Mouse (Mus musculus) heart, adult 18-20 months (tissue): ENCODE measurements around the gene Ramac. TPM values are rescaled to one million over a fixed set of nuclear protein-coding genes. Genes with fewer than 3 reads are reported as not detected.
A peak's percentile ranks its signal among the peaks of the same experiment; 100 is the strongest.

Experiments used
- DNase-seq, 2 experiments: peaks; one replicate each; pipeline ENCODE4 v3.0.0; 2021 to 2022; ENCODE audit warnings: mixed read lengths in 1 of 2
- long read RNA-seq, 2 experiments: library from polyadenylated mRNA; stranded (forward); transcript quantifications; one replicate each; pipeline ENCODE4 v2.0.0; 2021
- total RNA-seq, 2 experiments: library from RNA; stranded (reverse); gene quantifications; 2 replicates each; pipeline ENCODE4 v1.2.3; 2021

Gene Ramac
- 10 to 100 TPM; 22.8 to 26.8 TPM for total RNA-seq
- long read RNA-seq, experiment 1, transcript Ramac-201 (3 exons, 1,452 nt), result major isoform, 29 of 32 reads
- long read RNA-seq, experiment 1, partial matches to known transcripts, result 3 of 32 reads
- long read RNA-seq, experiment 1, other reads (novel, unspliced or antisense), result 0 of 32 reads
- long read RNA-seq, experiment 2, transcript Ramac-201 (3 exons, 1,452 nt), result major isoform, 15 of 20 reads
- long read RNA-seq, experiment 2, partial matches to known transcripts, result 4 of 20 reads
- long read RNA-seq, experiment 2, other reads (novel, unspliced or antisense), result 1 of 20 reads

DNA sequence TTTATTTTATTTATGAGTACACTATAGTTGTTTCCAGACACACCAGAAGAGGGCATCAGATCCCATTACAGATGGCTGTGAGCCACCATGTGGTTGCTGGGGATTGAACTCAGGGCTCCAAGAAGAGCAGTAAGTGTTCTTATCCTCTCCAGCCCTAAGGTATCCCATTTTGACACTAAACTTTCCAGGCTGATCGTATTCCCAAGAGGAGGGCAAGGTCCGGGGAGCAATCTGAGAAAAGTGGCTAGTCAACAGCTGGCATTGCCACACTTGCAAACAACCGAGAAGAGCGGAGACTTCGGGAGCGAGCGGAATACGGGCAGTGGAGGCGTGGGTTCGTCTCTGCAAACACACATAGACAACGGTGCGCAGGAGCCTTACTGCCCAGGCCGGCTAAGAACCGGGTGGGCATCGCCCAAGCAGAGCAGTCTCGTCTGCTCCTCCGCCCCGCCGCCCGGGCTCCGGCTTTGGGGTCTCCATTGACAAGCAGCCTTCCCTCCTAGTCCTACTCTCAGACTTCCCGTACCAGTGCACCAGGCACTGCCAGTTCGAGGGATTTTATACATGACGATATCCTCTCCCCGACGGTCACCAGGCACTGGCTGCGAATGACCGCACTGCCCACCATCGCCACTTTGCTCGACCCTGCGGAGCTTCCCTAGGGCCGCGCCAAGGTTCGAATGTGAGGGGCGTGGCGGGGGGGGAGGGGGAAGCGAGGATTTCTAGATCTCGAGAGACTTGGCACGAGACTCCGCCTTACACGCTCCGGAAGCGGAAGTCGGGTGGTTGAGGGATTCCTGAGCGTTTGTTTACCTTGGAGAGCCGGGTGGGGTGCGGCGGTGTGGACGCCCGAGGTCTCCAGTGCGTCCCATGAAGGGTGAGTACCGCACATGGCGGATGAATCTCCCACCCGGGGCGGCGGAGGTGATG lies at the start of gene Ramac:
Gene Ramac (plus strand): TSS at position 746 of the 930 bp plus-strand sequence.
- peak; percentile 92 to 94 for DNase-seq

DNA sequence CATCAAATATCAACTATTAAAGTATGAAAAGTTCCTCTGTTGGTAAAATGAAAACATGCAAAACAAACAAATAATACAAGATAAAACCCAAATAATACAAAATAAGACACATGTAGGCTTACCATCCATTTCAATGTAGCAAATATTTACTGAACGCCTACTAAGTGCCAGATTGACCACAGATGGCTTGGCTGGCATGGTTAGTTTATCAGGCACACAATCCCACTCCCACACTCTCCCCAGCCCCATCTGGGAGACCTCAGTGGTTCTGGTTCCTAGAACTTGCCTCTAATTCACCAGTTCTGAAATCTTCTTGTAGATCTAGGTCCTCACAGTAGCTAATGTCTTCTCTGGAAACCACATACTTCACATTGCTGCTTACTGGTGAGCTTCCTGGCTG lies 44.1 kb upstream of the Ramac start:
- DNase-seq, result no peak

DNA sequence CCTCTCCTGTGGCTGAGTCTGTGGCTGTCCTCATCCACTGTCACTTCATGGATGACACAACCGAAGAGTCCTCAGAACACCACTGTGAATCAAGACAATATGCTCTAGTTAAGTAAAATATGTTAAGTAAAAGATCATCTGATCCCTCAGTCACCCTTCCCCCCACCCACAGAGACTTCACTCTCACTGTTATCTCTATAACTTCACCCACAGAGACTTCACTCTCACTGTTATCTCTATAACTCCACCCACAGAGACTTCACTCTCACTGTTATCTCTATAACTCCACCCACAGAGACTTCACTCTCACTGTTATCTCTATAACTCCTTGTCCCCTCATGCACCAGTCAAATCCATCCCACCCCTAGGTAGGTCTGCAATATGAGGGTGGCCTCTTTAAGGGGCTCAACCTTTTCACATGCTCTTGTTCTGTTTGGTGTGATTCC lies 43.5 kb upstream of the Ramac start:
- DNase-seq, result no peak

GRCm38 (mm10) chr7:81721271-81721670 lies 41.5 kb upstream of the Ramac start:
- peak; percentile 36 to 54 for DNase-seq

- DNase-seq, result no peak
These were observed 38.9 kb upstream of the Ramac start for GRCm38 (mm10) chr7:81723851-81724250.

DNA sequence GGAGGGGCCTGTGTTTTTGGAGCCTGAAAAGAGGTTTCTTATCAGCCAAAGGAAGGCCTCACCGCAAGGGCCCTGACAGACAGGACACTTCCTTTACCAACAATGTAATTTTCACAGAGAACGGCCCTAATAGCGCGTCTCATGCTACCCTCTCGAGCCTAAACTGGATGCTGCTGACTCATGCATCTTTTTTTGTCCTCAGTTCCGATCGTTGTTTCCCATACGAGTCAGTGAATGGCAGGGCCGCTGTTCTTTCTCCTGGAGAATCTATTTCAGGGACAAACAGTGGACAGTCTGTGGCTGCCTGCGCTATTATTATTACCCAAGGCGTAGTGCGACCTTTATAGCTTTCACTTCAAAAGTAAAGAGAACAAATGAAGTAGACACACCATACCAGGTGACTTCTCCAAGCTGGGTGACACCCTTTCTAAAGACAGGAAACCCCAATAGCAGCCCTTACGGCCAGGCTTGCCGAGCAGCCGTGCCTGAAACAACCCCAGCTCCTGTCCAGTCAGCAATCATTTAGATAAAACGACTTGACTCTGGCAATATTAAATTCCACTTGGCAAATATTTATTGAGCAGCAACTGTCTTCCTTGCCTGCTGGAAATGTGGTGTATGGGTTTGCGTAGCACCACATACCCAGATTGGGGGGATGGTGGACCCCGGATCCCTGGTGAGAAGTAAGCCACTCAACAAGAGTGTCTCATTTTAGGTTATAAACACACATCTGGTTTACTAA lies 36.6 kb upstream of the Ramac start:
- DNase-seq, result peak; percentile 43 to 56

DNA sequence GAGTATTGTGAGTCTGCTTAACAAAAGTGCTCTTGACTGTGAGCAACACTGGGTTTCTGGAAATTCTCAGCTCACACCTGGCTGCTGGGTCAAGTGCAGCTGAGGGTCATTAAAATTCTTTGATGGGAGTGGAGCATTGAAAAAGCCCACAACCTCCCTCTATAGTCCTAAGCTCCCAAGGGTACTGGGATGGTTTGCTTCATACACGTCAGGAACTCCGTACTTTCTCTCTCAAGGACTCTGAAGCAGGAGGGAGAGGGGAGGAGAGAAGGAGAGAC lies 36.1 kb upstream of the Ramac start:
- DNase-seq, result peak in 1 of 2 experiments; percentile 29

- no peak for DNase-seq
These were observed 35.0 kb upstream of the Ramac start for GRCm38 (mm10) chr7:81727716-81728115.

DNA sequence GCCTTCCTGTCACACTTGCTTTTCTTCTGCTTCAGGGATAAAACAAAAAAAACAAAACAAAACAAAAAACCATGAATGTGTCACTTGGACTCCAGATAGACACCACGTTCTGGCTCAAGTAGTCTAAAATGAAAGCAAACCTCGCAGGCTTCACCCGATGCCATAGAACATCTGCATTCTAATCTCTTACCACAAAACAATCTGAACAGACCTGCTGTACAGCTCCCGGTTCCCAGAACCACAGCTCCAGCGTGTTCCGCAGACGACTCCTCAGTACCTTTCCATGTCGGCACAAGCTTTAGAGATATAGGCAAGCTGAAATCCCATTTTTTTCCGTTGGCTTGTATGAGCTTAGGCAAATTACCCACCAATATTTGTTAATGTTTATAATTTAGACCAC lies 32.9 kb upstream of the Ramac start:
- DNase-seq, result no peak

DNA sequence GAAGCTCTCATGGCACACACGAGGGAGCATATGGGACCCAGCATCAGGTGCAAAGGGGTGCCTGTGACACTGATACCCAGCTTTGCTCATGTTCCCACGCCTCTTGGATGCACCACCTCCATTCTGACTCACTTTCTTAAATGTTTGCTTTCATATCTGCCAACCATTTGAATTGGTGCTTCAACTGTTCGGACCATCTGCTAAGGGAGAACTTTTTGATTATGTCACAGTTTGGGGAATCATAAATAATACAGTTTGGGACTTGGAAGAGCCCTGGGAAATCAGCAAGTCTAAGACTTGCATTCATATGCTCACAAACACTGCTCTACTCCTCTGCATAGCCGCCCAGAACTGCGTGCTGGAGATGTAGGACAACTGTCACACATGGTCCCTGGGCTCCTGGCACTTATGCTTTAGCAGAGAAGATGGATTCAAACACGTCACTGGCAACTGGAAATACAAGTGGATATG lies 31.5 kb upstream of the Ramac start:
- DNase-seq, result no peak

DNA sequence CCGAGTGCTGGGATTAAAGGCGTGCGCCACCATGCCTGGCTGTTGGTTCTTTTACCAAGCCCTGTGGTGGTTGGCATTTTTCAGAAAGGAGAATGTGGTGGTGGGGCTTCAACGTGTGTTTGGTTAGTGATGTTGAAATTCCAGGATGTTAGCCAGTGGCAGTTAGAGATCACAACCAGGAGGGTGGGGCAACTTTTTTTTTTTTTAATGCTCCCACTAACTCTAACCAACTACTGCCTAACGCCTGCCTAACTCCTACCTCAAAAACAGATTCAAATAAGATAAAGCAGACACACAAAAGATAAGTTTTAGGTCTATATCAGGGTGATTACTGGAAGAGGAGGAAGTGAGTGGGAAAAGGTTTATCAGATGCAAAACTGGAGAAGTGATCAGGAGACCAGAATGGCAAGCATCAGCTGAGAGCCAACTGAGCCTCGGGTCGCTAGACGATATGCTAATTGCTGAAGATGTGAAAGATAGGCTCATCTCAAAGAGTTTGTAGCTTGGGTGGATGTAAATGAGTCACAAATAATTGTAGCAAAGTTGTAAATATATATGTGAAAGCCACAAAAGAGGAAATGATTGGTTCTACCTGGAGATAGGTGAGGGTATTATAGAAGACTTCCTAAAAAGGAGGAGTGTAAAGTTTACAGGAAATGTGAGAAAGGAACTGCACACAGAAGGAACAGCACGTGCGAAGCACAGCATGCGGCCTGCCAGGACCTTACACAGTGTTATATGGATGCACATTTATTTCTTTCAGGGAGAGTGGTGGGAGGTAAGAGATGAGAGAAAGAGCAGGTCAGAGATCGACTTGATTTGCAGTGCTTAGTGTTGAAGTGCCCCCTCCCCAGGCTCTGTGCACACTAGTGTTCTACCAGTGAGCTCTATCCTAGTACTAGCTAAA lies 30.3 kb upstream of the Ramac start:
- DNase-seq, result no peak

DNA sequence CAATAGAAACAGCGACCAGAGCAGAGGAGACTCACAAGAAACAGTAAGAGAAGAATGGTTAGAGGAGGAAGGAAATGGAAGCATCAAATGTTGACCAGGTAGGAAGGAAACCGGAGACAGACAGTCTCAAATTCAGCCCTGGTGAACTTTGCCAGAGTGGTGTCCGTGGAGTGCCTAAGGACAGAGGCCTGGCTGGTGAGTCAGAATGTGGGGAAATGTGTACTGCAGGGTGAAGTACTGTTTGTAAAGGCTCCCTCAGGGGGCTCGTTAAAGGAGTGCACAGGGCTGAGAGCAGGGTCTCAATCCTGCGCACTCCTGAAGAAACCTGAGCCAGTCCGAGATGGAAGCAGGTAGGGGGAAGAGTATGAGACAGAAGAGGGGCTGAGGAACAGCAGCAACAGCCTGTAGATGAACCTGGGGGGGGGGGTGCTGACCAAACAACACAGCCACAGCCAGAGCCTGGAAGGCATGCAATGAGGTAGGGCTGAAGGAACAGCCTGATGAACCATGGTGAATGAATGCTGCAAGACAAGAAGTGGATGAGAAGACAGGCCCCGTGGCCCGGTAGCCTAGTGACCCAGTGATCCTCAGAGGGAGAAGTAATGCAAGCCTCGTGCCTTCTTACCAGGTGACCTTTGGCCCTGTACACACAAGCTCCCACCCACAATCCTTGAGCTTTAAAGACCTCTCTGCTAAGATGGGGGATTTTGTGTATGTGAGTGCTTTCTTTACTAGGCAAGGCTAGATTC lies 27.3 kb upstream of the Ramac start:
- no peak for DNase-seq

GRCm38 (mm10) chr7:81738720-81739385 lies 23.9 kb upstream of the Ramac start:
- no peak for DNase-seq

DNA sequence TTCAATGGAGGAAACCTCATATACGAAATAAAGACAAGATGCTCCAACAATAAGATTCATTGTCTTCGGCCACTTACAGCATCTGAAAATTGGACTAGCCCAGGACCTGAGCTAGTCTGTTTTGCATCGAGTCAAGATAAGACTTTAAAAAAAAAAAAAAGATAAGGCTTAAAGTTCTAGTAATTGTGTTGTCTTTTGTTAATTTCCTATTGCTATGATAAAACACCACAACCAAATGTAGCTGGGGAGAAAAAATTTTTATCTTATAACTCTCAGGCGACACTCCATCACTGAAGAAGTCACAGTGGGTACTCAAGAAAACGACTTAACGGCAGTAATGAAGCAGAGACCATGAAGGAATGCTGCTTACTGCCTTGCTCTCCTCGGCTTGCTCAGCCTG lies 22.7 kb upstream of the Ramac start:
- DNase-seq, result no peak

DNA sequence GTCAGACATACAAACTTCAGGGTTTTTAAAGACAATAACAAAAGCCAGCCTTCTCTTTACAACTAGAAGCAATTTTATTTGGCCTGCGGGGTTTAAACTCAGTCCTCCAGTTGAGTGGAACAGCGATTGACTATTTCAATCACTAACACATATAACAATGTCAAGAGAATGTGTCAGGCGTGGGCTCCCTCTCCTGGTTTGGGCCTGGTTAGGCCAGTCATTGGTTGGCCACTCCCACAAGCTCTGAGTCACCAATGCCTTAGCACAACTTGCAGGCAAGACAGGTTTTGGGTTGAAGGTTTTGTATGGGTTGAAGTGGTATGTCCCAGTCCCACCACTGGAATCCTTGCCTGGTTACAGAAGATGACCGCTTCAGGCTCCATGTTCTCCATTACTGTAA lies 18.6 kb upstream of the Ramac start:
- DNase-seq, result peak; percentile 44 to 49

DNA sequence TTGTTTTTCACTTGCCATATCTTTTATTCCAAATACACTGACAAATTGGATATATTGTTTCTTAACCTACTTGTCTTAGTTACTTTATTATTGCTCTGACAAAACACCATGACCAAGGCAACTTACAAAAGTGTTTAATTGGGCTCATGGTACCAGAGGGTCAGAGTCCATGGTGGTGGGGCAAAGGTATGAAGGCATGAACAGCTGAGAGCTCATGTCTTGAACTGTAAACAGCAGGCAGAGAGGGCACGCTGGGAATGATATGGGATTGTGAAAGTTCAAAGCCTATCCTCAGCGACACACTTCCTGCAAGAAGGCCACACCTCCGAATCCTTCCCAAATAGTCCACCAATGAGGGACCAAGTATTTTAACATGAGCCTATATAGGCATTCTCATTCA lies 14.8 kb upstream of the Ramac start:
- no peak for DNase-seq

- peak in 1 of 2 experiments; percentile 6 for DNase-seq
These were observed 553 bp downstream of the Ramac start for GRCm38 (mm10) chr7:81763110-81763845.

GRCm38 (mm10) chr7:81772786-81773539 lies 10.2 kb downstream of the Ramac start:
- no peak for DNase-seq

DNA sequence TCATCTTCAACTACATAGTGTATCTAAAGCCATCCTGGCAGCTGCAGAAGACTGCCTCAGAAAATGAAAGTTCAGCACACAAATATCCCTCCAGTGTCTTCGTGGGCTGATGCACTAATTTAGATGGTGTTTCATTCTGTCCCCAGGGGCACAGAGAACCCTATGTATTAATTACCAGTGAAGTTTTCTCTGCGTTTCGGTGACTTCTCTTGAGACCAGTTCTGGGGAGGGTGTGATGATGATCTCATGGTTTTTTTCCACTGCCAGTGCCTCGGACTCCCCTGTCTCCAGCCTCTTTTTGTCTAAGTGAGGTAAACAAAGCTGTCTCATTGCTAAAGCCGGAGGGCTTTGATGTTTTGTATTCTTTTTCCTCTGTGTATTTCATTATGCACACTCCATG lies 12.6 kb downstream of the Ramac start:
- DNase-seq, result no peak
